Mouse (Mus musculus) ES-E14 (cell line): ENCODE data around the gene Rims3. TPM values are rescaled to one million over a fixed set of nuclear protein-coding genes. Genes with fewer than 3 reads are reported as not detected.

Source experiments
- DNase-seq: peaks from one replicate; pipeline ENCODE4 v3.0.0-alpha.2; 2013; ENCODE audit warnings: low read depth, low spot score
- H3K27ac ChIP-seq: 2 replicates; pipeline ENCODE4 v1.5.1; 2012; ENCODE audit warnings: low read depth, mild to moderate bottlenecking, low read length, moderate library complexity, mixed read lengths; ENCODE audit not compliant: poor library complexity, insufficient read depth, severe bottlenecking
- H3K36me3 ChIP-seq: 2 replicates; pipeline ENCODE4 v1.6.1; 2012; ENCODE audit warnings: mild to moderate bottlenecking, low read length, moderate library complexity, mixed read lengths; ENCODE audit not compliant: control insufficient read depth, poor library complexity, insufficient read depth, severe bottlenecking
- H3K4me1 ChIP-seq, 2 experiments: fragments of 150-350 bp in 1 of 2; sonication (generic) in 1 of 2; 2 replicates each; pipeline ENCODE4 v1.6.1; 2012; ENCODE audit warnings: low read length in 2 of 2, mild to moderate bottlenecking in 1 of 2, mixed read lengths in 1 of 2; ENCODE audit not compliant: control insufficient read depth in 2 of 2, insufficient read depth in 2 of 2, poor library complexity in 1 of 2
- H3K4me3 ChIP-seq, 2 experiments: fragments of 150-350 bp in 1 of 2; sonication (generic) in 1 of 2; 2 replicates each; pipeline ENCODE4 v1.5.1; 2012; ENCODE audit warnings: low read length in 2 of 2, low read depth in 1 of 2, mild to moderate bottlenecking in 1 of 2, mixed read lengths in 1 of 2; ENCODE audit not compliant: insufficient read depth in 1 of 2, poor library complexity in 1 of 2, severe bottlenecking in 1 of 2
- H3K9ac ChIP-seq: 2 replicates; pipeline ENCODE4 v1.6.1; 2012; ENCODE audit warnings: low read depth, mild to moderate bottlenecking, low read length, mixed read lengths; ENCODE audit not compliant: poor library complexity, insufficient read depth, severe bottlenecking
- H3K9me3 ChIP-seq: fragments of 150-350 bp; sonication (generic); 2 replicates; pipeline ENCODE4 v1.6.1; 2012; ENCODE audit warnings: low read depth, mild to moderate bottlenecking, low read length; ENCODE audit not compliant: control insufficient read depth, insufficient read depth
- CHD2 ChIP-seq: IDR thresholded peaks from 2 replicates; pipeline ENCODE4 v1.6.1; 2014; ENCODE audit warnings: mild to moderate bottlenecking, low read depth, low read length, inconsistent platforms
- HCFC1 ChIP-seq: IDR thresholded peaks from 2 replicates; pipeline ENCODE4 v1.6.1; 2012; ENCODE audit warnings: low read length, inconsistent platforms, borderline replicate concordance; ENCODE audit not compliant: insufficient read depth
- MAFK ChIP-seq: IDR thresholded peaks from 2 replicates; pipeline ENCODE4 v1.6.1; 2014; ENCODE audit warnings: mild to moderate bottlenecking, low read depth, low read length, inconsistent platforms; ENCODE audit not compliant: insufficient read depth
- ZC3H11A ChIP-seq: IDR thresholded peaks from 2 replicates; pipeline ENCODE4 v1.6.1; 2012; ENCODE audit warnings: low read depth, mild to moderate bottlenecking, inconsistent platforms, low read length, borderline replicate concordance
- ZNF384 ChIP-seq: IDR thresholded peaks from 2 replicates; pipeline ENCODE4 v1.6.1; 2012; ENCODE audit warnings: low read depth, low read length, inconsistent platforms
- in situ Hi-C, 2 experiments: fragments of 600-800 bp; cut with MboI; formaldehyde crosslinking; loops; one replicate each; pipeline ENCODE4 v1.15.1; 2025; ENCODE audit warnings: low sequenced_read_pairs in 2 of 2, inconsistent platforms in 1 of 2; ENCODE audit not compliant: unreplicated experiment in 2 of 2
- total RNA-seq: library from RNA; depleted of rRNA; stranded (reverse); fragments of 300-350 nt; gene quantifications from 2 replicates; pipeline ENCODE4 v1.2.3, GENCODE M21; 2012; rRNA removed

Gene Rims3
- total RNA-seq = 4.5 and 6.7 TPM in 2 replicates

GRCm38 (mm10) chr4:120854588-120855319 lies at the start of gene Rims3:
Gene Rims3, plus strand, starts transcription at chr4:120854816.
- peak; percentile 60 for DNase-seq
- Histone ChIP-seq H3K36me3 (no peaks in the 10 kb centered on the region), H3K9ac (peak within 1 kb of the TSS; percentile 91), H3K9me3 (no peaks in the 10 kb centered on the region), H3K4me3 (peak within 1 kb of the TSS; percentile 86 to 99), H3K27ac (no peak within 1 kb of the TSS), H3K4me1 (peaks cover 0 to 9% of the 10 kb centered on the region in 2 experiments; a peak in 1 of 4 replicates)
- in situ Hi-C loops = no loop called here
- TF ChIP-seq HCFC1 (peak; percentile 60; the same call in 1 of the 2 replicates), CHD2 (no peak)

GRCm38 (mm10) chr4:120805816-120806215 lies 48.8 kb upstream of the Rims3 start:
- in situ Hi-C loops = no loop called here
- TF ChIP-seq ZC3H11A (no peak), HCFC1 (no peak), ZNF384 (no peak), CHD2 (no peak), MAFK (no peak)
- Histone ChIP-seq H3K27ac (no peak overlapping the region), H3K4me3 (no peak overlapping the region), H3K4me1 (peaks cover 1 to 2% of the 10 kb centered on the region in 2 experiments; a peak in 1 of 4 replicates), H3K9me3 (no peaks in the 10 kb centered on the region), H3K9ac (no peak overlapping the region), H3K36me3 (no peaks in the 10 kb centered on the region)
- no peak for DNase-seq

- Histone ChIP-seq H3K4me3 (no peak overlapping the region), H3K4me1 (peaks cover 5 to 17% of the 10 kb centered on the region in 2 experiments; a peak in 3 of 4 replicates), H3K9ac (peak overlapping the region; percentile 10; the same call in 1 of the 2 replicates), H3K9me3 (no peaks in the 10 kb centered on the region), H3K27ac (no peak overlapping the region), H3K36me3 (no peaks in the 10 kb centered on the region)
- TF ChIP-seq HCFC1 (no peak), MAFK (no peak), CHD2 (no peak), ZC3H11A (no peak), ZNF384 (no peak)
- in situ Hi-C loops = no loop called here
- no peak for DNase-seq
These were observed 40.9 kb upstream of the Rims3 start for GRCm38 (mm10) chr4:120813762-120814161.

- H3K4me3 ChIP-seq = peak overlapping the region; percentile 7 to 74; a peak in 1 of 4 replicates
- in situ Hi-C loops = no loop called here
- H3K4me1 ChIP-seq = peaks cover 5 to 17% of the 10 kb centered on the region in 2 experiments; a peak in 3 of 4 replicates
- no peaks in the 10 kb centered on the region for H3K9me3 ChIP-seq
- H3K27ac ChIP-seq = 0 out of 2 replicates have a peak overlapping the region, but pooled peaks have one; percentile 17
- H3K9ac ChIP-seq = peak overlapping the region; percentile 10; the same call in 1 of the 2 replicates
- no peak for TF ChIP-seq CHD2
- TF ChIP-seq MAFK = no peak
- no peak for TF ChIP-seq ZC3H11A
- no peak for TF ChIP-seq ZNF384
- no peak for TF ChIP-seq HCFC1
- H3K36me3 ChIP-seq = no peaks in the 10 kb centered on the region
- DNase-seq = no peak
These were observed 40.4 kb upstream of the Rims3 start for GRCm38 (mm10) chr4:120814171-120814570.
